Mouse (Mus musculus): ENCODE data around the gene Eif4b. TPM values are rescaled to one million over a fixed set of nuclear protein-coding genes. Genes with fewer than 3 reads are reported as not detected.

Eif4b gene
- polyA plus RNA-seq, 1 experiment from 2014 or later: 85.0 TPM

- Histone ChIP-seq H3K27me3 (ENCODE audit: control insufficient read depth, insufficient read depth, low read length) (peaks cover 30% of the 10 kb centered on the region), H3K36me3 (ENCODE audit: control insufficient read depth, insufficient read depth, low read length) (no peaks in the 10 kb centered on the region)
- 92% methylated on average over 5 of the region's 5 CpGs for WGBS
Measured at GRCm38 (mm10) chr15:102146089-102146488, 72.5 kb downstream of the Eif4b start.

More at GRCm38 (mm10) chr15:102146089-102146488, 72.5 kb downstream of the Eif4b start:
- no peak overlapping the region for H3K4me3 ChIP-seq (ENCODE audit: low read depth, low read length)
- no peak overlapping the region for H3K4me2 ChIP-seq (replicated peaks; ENCODE audit: low read depth, low read length)
- DNase-seq (ENCODE audit: low spot score) (no peak), ATAC-seq (ENCODE audit: low FRiP score) (no peak)
- no peaks in the 10 kb centered on the region for H3K4me1 ChIP-seq (replicated peaks; ENCODE audit: control insufficient read depth, insufficient read depth, low read length)
- H3K9ac ChIP-seq (ENCODE audit: low read depth, low read length): no peak overlapping the region
- no peak overlapping the region for H3K27ac ChIP-seq (ENCODE audit: low read depth, low read length)
- H3K9me3 ChIP-seq (ENCODE audit: control insufficient read depth, low read length): no peaks in the 10 kb centered on the region

Other genes starting within 250 kb of the Eif4b start
- 1.5 and 1.8 TPM in 2 replicates for gene Krt1, start 223.0 kb upstream of the Eif4b start, polyA plus RNA-seq (2014; fragmentation: Nextera tagmentation; extraction: Ambion mirVana)
- gene Krt77, start 204.1 kb upstream of the Eif4b start, polyA plus RNA-seq (2014; fragmentation: Nextera tagmentation; extraction: Ambion mirVana): not detected in 2 replicates
- not detected in 2 replicates for gene Krt76, start 180.9 kb upstream of the Eif4b start, polyA plus RNA-seq (2014; fragmentation: Nextera tagmentation; extraction: Ambion mirVana)
- not detected in 2 replicates for gene Krt4, start 149.0 kb upstream of the Eif4b start, polyA plus RNA-seq (2014; fragmentation: Nextera tagmentation; extraction: Ambion mirVana)
- gene Krt79, start 133.4 kb upstream of the Eif4b start, polyA plus RNA-seq (2014; fragmentation: Nextera tagmentation; extraction: Ambion mirVana): 0.27 TPM in 1 of 2 replicates, not detected in the other
- 0.11 TPM in 1 of 2 replicates, not detected in the other for gene Krt78, start 119.5 kb upstream of the Eif4b start, polyA plus RNA-seq (2014; fragmentation: Nextera tagmentation; extraction: Ambion mirVana)
- 22.4 and 27.8 TPM in 2 replicates for gene Krt8, start 69.3 kb upstream of the Eif4b start, polyA plus RNA-seq (2014; fragmentation: Nextera tagmentation; extraction: Ambion mirVana)
- 20.5 and 22.7 TPM in 2 replicates for gene Krt18, start 45.6 kb upstream of the Eif4b start, polyA plus RNA-seq (2014; fragmentation: Nextera tagmentation; extraction: Ambion mirVana)
- gene Tns2, start 26.6 kb downstream of the Eif4b start, polyA plus RNA-seq (2014; fragmentation: Nextera tagmentation; extraction: Ambion mirVana): 8.0 and 11.8 TPM in 2 replicates
- 10.1 and 11.9 TPM in 2 replicates for gene Spryd3, start 62.5 kb downstream of the Eif4b start, polyA plus RNA-seq (2014; fragmentation: Nextera tagmentation; extraction: Ambion mirVana)
- 0.31 TPM in 1 of 2 replicates, not detected in the other for gene Igfbp6, start 70.6 kb downstream of the Eif4b start, polyA plus RNA-seq (2014; fragmentation: Nextera tagmentation; extraction: Ambion mirVana)
- 0.13 and 0.17 TPM in 2 replicates for gene Soat2, start 76.8 kb downstream of the Eif4b start, polyA plus RNA-seq (2014; fragmentation: Nextera tagmentation; extraction: Ambion mirVana)
- gene Zfp740, start 129.5 kb downstream of the Eif4b start, polyA plus RNA-seq (2014; fragmentation: Nextera tagmentation; extraction: Ambion mirVana): 49.7 and 63.8 TPM in 2 replicates
- 23.5 and 27.9 TPM in 2 replicates for gene Csad, start 131.0 kb downstream of the Eif4b start, polyA plus RNA-seq (2014; fragmentation: Nextera tagmentation; extraction: Ambion mirVana)
- gene Itgb7, start 158.2 kb downstream of the Eif4b start, polyA plus RNA-seq (2014; fragmentation: Nextera tagmentation; extraction: Ambion mirVana): 1.0 and 1.1 TPM in 2 replicates
- 20.3 and 21.7 TPM in 2 replicates for gene Rarg, start 183.7 kb downstream of the Eif4b start, polyA plus RNA-seq (2014; fragmentation: Nextera tagmentation; extraction: Ambion mirVana)
- gene Gm9918, start 196.8 kb downstream of the Eif4b start, polyA plus RNA-seq (2014; fragmentation: Nextera tagmentation; extraction: Ambion mirVana): 0.15 TPM in 2 replicates
- 51.6 and 57.0 TPM in 2 replicates for gene Mfsd5, start 205.7 kb downstream of the Eif4b start, polyA plus RNA-seq (2014; fragmentation: Nextera tagmentation; extraction: Ambion mirVana)
- gene Espl1, start 222.5 kb downstream of the Eif4b start, polyA plus RNA-seq (2014; fragmentation: Nextera tagmentation; extraction: Ambion mirVana): 21.8 and 30.8 TPM in 2 replicates